Mouse (Mus musculus): ENCODE data around the gene Krt222.
"Not testable (repeated sequence)": the region's sequence is repeated elsewhere in the genome, so short reads cannot be mapped to it uniquely, and the experiment has no call there.

Gene Krt222

DNA sequence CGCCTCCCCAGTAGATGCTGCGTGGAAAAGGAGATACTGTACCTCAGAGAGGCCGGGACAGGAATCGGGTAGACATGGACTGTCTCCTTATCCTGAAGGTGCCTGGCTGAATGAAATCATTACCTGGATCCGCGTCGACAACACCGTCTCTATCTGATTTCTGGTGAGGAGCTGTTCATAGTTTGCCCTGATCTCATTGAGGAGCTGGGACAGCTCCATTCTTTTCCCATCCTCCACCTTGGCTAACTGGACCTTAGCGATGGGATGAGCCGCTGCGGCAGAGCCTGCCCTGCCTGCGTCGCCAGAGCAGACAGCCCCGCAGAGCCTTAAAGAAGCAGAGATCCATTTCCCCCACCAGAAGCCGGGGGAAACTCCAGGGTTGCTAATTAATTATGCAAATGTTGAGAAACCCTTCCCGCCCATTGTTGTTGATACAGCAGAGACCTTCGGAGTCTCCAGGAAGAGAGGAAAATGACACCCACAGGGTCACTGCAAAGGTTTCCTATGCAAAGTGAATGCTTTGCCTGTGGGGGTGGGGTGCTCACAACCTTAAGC lies at the start of gene Krt222:
TSS of gene Krt222 (minus strand) at position 266 of the 555 bp plus-strand sequence.
- DNase-seq (ENCODE audit: low spot score in 2 of 2), result no peak

DNA sequence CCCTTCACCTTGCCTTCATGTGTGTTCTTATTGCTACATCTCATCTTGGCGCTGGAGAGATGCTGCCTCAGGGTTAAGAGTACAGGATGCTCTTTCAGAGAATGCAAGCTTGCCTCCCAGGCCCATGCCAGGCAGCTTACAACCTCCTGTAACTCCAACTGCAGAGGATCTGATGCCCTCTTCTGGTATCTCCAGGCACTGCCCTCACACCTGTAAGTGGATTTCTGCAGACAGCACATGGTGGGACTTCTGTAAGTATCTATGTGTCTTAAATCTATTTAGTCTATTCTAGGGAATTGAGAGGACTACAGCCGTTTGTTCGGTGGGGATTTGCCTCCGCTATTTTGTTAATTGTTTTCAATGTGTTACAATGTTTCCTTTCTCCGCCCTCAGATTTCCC lies 49.0 kb upstream of the Krt222 start:
- DNase-seq (ENCODE audit: low spot score in 2 of 2), result no peak

DNA sequence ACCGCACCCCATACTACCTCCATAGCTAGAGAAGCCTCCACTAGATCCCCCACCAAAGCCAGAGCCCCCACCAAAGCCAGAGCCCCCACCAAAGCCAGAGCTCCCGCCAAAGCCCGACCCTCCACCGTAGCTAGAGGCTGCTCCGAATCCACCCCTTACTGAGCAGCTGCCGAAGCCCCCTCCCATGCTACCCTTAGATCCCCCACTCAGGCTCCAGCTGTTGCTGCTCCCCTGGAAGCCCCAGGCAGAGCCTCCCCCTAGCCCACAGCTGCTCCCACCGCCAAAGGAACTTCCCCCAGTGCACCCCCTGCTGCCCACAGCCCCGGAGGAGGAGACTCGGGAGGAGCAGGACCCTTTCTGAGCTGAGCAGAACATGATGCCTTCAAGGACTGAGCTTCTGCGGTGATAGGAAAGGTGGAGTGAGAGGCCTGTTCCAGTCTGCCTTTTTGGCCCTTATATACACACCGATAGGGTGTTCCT lies 41.0 kb upstream of the Krt222 start, which contains the start of gene Krt24:
TSS of gene Krt24 (minus strand) at position 430 of the 480 bp plus-strand sequence.
- no peak for DNase-seq (ENCODE audit: low spot score in 2 of 2)

DNA sequence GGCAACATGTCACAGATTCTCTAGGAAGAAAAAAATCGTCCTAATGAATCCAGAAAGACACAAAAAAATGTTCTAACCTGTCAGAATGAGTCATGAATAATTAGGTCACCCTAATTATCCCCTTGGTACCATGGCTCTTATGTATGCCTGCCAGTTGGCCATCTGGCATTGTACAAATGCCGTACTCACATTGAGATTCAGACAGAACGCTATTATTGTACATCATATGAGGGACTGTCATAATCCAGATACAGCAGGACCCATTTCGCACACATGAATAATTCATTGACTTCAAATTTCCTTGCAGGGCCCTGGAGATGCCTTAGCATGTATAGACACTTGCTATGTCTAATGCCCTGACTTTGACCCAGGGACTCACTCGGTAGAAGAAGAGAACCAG lies 40.1 kb upstream of the Krt222 start:
- DNase-seq (ENCODE audit: low spot score in 2 of 2), result no peak

DNA sequence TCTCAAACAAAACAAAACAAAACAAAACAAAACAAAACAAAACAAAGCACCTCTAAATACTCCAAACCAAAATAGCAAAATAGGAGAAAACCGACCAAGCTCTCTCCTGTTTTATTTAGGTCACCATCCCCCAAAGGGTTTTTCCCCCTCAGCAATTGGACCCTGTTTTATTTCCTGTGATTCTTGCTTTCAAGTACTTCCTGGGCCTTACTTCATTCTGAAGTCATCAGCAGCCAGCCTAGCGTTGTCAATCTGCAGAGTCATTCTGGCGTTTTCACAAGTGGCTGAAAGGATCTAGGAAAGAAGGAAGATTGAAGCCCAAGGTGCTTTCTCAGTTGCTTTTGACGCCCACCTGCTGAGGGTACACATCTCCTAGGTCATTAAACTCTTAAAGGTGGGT lies 39.4 kb upstream of the Krt222 start:
- DNase-seq (ENCODE audit: low spot score in 2 of 2), result no peak

DNA sequence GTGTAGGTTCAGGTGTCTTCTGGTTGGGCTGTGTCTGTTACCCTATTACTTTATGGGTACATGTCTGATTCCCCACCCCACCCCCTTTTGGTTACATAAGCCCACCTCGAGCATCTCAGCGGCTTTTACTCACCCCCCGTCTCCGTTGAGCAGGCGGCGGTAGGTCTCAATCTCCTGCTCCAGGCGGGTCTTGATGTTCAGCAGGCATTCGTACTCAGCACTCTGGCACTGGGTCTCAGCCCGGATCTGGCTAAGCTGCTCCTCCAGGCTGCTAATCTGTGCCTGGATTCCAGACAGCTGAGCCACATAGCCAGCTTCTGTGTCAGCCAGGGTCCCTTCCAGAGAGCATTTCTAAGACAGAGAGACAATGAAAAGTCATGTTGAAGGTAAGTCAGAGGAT lies 37.2 kb upstream of the Krt222 start:
- no peak for DNase-seq (ENCODE audit: low spot score in 2 of 2)

DNA sequence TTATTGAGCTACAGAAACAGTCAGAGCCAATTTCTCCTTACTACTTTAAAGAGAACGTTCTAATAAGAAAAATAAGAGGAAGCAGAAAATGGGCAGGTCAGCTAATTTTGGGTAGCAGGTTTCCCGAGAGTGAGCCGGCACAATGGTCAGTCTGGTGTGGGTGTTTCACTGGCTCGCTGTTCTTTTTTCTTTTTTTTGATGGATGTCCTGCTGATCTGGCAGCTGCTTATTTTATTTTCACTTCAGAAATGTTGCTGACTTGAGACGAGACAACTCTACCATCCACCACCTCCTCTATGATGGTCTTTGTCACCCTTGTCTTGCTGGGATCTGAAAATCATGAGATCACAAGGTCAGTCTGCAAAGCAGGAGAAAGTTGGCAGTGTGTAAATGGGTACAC lies 36.1 kb upstream of the Krt222 start:
- DNase-seq (ENCODE audit: low spot score in 2 of 2), result no peak

DNA sequence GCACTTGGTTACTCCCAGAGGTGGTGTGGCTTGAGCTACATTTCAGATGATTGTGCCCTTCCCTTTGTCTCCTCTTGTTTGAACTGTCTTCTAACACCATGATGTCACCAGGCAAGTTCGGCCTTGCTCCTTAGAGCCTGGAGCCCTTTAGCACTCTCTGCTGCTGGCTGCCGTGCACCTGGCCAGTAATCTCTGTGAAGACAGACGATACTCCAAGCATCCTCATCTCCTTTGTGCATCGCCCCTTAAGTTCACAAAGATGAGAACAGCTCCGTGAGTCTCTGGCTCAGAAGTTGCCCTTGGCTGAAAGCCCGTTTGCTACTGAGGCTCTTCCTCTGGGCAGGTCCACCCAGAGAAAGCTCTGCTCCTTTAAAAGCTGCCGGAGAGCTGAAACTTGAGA lies 32.9 kb upstream of the Krt222 start:
- DNase-seq (ENCODE audit: low spot score in 2 of 2), result no peak

DNA sequence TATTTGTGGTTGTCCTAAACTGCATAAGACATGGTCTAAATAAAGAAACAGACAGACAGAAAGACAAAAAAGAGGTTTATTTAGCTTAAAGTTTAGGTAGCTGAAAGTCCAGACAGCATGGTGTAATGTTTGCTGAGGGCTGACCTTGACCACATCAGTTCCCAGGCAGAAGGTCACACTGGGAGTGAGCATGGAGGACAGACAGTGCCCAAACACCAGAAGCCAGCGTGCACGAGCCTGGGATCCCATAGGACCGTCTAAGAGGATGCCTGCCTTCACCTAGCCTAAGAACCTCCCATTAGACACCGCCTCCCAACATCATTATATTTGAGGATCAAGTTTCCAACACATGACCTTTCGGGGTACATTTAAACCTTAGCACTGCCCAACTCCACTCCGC lies 31.7 kb upstream of the Krt222 start:
- DNase-seq (ENCODE audit: low spot score in 2 of 2), result no peak

DNA sequence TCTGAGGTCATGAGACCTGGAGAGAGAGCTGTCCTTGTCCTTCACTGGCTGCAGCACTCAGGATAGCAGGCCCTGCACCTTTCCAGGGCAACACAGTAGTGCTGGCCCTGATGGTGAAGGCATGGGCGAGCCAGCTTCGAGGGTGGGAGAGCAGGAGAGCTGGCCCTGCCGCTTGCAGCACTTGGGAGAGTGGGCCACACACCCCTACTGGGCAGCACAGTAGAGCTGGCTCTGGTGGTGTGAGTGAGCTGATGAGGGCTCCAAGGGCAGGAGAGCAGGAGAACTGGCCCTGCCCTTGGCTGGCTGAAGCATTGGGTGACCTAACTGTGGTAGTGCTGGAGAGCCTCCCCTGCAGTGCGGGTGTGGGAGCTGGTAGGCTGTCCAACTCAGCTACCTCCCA lies 28.8 kb upstream of the Krt222 start:
- DNase-seq (ENCODE audit: low spot score in 2 of 2), result no peak

DNA sequence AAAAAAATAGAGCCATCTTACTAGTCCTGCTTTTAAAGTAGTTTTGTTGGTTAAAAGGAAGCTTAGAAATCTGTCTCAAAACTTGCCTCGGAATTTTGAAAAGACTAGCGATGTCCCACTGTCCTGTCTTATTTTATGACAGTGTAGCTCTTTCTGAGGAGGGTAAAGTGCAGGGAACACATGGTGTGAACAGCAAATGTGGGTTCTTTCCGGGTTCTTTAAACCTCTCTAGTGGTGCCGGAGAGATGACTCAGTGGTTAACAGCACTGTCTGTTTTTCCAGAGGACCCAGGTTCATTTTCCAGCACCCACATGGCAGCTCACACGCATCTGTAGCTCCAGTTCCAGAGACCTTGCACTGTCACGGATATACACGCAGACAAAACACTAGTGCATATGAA lies 25.3 kb upstream of the Krt222 start:
- no peak for DNase-seq (ENCODE audit: low spot score in 2 of 2)

DNA sequence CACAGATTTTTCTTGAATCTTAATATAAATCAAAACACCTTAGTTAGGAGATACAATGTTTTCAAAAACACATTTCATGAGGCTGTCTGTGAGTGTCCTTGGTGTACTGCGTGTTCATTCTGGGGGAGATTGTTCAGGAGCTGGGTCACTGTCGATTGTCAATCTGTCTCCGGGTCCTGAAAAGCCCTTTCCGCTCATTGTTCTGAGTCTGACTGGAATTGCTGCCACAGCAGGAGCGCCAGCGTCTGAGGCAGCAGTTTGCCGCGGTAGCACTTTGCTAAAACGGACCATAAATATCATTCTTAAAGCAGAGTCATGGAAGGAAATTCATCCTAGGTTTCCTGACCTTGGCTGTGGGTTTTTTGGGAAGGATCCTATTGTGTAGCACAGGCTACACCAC lies 21.9 kb upstream of the Krt222 start:
- DNase-seq (ENCODE audit: low spot score in 2 of 2), result no peak

DNA sequence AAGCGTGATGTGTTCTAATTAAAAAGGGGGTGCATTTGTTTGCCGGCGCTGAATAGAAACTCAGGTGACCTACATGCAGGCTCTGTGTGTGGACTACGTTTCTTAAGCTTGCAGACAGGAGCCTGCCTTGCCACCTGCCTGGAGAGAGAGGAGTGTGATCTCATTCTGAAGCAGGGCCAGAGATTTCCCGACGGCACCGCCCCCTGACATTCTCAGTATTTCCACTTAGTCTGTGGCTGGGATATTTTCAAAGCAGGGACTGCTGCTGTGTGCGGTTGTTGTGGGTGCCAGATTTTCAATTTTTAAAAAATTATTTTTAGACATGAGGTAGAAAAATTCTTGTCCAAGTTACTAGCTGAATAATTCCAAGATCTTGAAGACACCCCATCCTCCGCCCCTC lies 21.3 kb upstream of the Krt222 start:
- no peak for DNase-seq (ENCODE audit: low spot score in 2 of 2)

DNA sequence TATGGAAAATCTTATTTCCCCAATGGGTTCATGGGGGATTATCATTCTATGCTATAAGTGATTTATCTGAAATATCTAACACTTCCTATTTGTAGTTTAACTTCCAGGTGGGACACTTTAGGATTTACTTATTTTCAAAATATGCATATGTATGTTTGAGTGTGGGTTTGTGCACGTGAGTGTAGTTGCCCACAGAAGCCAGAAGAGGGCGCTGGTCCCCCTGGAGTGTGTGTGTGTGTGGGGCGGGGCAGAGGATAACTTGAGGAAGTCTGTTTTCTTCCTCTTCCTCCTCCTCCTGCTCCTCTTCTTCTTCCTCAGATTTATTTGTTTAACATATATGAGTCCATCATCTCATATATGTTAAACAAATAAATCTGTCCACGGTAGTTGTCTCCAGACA lies 12.3 kb upstream of the Krt222 start:
- DNase-seq (ENCODE audit: low spot score in 2 of 2), result no peak

DNA sequence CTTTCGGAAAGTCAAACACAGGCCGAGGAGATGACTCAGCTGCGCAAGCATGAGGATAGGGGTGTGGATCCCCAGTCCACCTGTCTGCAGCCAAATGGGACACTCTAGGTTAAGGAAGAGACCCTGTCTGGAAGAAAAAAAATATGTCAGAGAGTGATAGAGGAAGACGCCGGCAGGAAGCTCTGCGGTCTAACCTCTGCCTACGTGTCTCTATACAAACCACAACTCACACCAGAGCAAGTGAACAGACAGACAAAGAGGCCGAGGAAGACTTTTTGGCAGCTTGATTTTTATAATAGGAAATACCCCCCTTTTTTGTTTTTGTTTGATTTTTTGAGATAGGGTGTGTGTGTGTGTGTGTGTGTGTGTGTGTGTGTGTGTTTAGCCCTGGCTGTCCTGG lies 11.4 kb upstream of the Krt222 start:
- no peak for DNase-seq (ENCODE audit: low spot score in 2 of 2)

DNA sequence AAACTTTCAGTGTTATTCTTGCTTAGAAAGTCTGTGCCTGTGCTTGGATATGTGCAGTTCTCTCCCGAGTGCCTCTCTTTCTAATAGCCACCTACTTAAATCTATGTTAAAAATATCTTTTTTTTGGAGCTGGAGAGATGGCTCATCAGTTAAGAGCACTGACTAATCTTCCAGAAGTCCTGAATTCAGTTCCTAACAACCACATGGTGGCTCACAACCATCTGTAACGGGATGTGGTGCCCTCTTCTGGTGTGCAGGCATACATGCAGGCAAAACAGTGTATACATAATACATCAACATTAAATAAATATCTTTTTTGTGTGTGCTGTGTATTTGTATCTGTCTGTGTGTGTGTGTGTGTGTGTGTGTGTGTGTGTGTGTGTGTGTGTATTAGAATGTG lies 10.0 kb upstream of the Krt222 start:
- DNase-seq (ENCODE audit: low spot score in 2 of 2), result no peak

DNA sequence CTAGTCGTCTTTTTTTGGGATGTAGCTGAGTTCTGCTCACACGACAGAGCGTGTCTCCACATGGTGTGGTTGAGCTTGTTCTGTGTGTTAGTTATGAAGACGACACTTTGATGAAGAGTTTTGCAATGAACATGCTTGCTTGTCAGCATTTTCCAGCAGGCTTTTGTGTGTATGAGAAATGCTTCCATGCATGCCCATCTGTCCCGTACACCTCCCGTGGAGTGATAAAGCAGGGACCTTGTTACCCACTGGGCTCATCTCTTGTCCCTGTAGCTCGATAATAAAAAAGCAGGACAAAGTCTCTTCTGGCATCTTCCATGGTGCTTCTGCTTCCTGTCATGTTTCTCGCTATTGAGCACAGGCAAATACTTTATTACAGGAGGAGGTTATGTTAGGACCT lies 8.8 kb upstream of the Krt222 start:
- no peak for DNase-seq (ENCODE audit: low spot score in 2 of 2)

DNA sequence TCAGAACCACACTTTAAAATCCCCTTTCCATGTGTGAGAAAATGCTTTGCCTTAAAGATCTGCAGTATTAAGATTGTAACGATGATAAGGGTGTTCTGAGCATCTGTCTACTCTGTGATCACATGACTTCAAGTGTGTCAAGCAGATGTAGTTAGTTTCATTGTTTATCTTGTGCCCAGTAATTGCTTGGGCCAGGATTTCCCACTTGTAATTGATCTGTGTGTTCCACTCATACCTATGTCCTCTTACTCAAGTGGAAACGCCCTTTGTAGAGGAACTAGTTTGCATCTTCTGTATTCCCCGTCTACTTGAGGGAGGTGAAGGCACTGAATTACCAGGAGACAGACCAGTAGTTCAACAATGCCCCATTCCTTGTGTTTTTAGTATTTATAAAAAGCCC lies 6.8 kb upstream of the Krt222 start:
- no peak for DNase-seq (ENCODE audit: low spot score in 2 of 2)

DNA sequence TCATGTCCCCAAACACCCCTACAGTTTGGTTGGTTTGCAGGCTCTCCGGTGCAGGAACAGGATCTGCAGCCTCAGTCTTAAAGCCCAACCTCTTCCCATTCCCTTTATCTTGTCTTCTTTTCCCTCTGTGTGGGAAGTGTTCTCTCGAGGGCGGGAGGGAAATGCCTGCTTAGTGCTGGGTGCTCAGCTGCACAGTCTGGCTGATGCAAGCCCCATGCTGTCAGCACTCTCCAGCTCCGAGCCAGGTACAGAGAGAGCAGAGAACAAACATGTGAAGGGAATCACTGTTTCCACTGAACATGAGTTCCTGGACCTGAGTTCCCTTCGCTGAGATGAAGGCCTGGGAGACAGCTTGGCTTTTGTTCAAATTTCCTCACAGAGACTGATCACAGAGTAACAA lies 6.4 kb upstream of the Krt222 start:
- DNase-seq (ENCODE audit: low spot score in 2 of 2), result no peak

DNA sequence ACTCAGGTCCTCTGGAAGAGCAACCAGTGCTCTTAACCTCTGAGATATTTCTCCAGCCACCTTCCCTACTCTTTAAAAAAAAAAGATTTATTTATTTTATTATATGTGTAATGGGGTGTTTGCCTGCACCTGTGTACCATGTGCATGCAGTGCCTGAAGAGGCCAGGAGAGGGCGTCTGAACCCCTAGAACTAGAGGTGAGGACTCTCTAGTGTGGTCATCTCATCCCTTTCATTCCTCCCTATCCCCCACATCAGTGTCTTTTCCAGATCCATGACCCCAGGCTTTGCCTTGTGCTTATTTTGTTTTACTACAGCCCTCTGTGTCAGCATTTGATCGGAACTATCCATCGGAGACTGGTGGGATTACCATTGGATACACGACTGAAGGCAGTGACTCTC lies 5.2 kb upstream of the Krt222 start:
- no peak for DNase-seq (ENCODE audit: low spot score in 2 of 2)

DNA sequence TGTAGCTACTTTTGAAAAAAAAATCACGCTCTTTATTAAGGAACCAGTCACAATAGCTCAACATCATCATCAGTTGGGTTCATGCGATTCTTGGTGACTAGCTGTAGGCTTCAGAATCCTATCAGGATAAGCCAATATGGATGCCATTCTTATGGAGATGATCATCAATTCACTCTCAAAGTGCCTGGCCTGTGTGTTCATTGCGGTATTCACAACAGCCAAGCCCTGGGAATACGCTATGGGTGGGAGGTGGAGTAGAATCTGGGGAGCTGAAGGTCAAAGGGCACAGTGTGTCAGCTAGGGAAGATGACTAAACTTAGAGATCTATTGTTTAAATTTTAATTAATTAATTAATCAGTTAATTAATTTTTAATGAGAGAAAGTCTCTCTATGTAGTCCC lies 4.0 kb upstream of the Krt222 start:
- DNase-seq (ENCODE audit: low spot score in 2 of 2), result no peak

DNA sequence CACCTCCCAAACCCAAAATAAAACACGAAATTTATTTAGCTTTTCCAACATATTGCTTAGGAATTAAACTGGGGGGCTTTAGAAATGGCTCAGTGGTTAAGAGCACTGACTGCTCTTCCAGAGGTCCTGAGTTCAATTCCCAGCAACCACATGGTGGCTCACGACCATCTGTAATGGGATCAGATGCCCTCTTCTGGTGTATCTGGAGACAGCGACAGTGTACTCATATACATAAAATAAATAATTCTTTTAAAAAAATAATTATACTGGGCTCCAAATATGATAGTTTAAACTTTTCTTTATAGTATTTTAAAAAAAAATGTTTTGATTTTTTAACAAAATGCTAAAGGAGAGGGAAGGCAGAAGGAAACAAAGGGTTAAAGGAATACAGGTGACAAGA lies 634 bp upstream of the Krt222 start:
- DNase-seq (ENCODE audit: low spot score in 2 of 2), result not testable (repeated sequence)

DNA sequence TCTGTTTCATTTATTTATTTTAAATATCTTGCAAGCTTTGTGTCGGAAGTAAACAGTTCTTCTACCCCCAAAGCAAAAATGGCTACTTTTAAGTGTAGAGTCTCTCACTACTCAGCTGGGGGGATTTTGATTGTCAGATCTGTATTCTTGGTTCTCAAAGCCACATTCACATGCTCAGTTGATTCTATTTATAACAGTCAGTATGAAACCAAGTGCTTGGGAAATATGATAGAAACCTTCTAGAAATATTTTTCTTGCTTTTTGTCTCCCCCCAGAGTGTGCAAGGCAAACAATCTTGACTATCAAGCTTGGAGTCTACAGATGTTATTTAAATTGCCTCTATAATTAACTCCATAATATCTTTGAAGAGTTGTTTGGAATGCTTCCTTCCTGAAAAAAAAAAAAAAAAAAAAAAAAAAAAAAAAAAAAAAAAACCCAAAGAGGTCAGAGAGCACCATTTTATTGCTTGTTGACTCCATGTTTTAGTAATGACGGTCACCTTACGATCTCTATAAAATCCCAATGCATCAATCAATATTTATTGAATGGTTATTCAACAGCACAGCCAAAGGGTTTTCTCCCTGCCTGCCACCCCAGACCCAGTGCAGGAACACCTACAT lies 575 bp downstream of the Krt222 start:
- DNase-seq (ENCODE audit: low spot score in 2 of 2), result no peak

DNA sequence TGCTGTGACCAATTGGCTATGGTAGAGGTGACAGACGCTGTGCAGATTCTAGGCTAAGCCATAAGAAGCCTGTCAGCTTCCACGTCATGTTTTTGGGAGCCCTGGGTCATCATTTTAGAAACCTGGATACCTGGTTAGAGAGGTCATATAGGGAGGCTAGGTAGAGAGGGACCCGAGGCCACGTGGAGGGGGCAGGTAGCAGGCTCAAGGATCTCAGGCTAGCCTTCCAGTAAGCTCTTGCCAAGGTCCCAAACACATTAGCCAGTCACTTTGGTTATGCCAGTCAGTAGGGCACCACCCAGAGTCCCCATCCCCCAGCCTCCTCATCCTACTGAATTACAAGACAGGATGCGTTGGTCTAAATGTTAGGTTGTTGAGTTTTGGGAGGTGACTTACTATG lies 1.8 kb downstream of the Krt222 start:
- DNase-seq (ENCODE audit: low spot score in 2 of 2), result no peak

All from urinary bladder, adult 18-20 months (tissue).